Mouse (Mus musculus): Measurements from ENCODE around the gene Gm49711. TPM values are rescaled to one million over a fixed set of nuclear protein-coding genes. Genes with fewer than 3 reads are reported as not detected.

Gm49711 gene
- polyA plus RNA-seq, 1 experiment: not detected

DNA sequence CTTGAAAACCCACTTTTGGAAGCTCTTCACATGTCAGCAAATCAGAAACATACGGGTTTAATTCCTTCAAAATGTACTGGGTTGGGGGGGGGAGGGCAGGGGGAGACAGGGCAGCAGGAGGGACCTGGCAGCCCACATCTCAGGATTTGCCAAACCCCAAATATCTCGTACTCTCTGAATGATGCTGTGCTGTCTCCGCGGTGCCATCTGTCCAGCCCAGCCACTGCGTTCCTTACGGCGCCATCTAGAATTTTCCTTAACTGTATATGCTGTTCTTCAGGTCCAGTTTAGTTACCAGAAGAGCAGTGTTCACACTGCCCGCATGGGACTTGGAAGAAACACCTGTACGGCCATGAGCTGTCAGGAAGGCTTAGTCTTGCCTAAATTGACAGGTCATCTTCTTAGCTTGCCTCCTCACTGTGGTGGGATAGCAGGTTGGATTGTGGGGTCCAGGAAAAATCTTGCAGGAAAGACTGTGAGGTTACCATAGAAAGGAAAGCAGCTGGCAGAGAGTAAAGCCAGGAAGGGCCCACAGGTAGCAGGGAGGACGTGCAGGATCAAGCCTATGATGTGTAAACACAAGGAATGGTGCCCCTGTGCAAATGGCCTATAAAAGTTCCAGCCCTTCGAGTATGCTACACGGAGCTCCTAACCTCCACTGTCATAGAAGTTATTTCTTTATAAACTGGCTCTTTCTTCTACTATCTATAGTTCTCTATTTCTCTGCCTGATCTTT lies 89.7 kb downstream of the Gm49711 start:
- H3K27me3 ChIP-seq (ENCODE audit: control insufficient read depth, insufficient read depth, low read length, poor library complexity, severe bottlenecking): no peaks in the 10 kb centered on the region; the same call in 1 of the 2 replicates
- no peaks in the 10 kb centered on the region for H3K4me1 ChIP-seq (ENCODE audit: control insufficient read depth, insufficient read depth, low read length)
- no peak overlapping the region for H3K4me3 ChIP-seq (ENCODE audit: low read depth, low read length)
- no peaks in the 10 kb centered on the region for H3K9me3 ChIP-seq (replicated peaks; ENCODE audit: control insufficient read depth, insufficient read depth, low read length, poor library complexity, severe bottlenecking)
- TF ChIP-seq EP300 (IDR thresholded peaks at IDR 0.05; ENCODE audit: insufficient read depth, low read depth, low read length) (no peak), POLR2A (IDR thresholded peaks at IDR 0.05; ENCODE audit: insufficient read depth, low read length) (no peak), CTCF (IDR thresholded peaks at IDR 0.05; ENCODE audit: low read depth, low read length) (no peak)
- no peaks in the 10 kb centered on the region for H3K36me3 ChIP-seq (ENCODE audit: control insufficient read depth, insufficient read depth, low read length, poor library complexity, severe bottlenecking)
- H3K27ac ChIP-seq (ENCODE audit: insufficient read depth, low read length): no peak overlapping the region
- no peak overlapping the region for H3K9ac ChIP-seq (ENCODE audit: low read depth, poor library complexity, severe bottlenecking)

DNA sequence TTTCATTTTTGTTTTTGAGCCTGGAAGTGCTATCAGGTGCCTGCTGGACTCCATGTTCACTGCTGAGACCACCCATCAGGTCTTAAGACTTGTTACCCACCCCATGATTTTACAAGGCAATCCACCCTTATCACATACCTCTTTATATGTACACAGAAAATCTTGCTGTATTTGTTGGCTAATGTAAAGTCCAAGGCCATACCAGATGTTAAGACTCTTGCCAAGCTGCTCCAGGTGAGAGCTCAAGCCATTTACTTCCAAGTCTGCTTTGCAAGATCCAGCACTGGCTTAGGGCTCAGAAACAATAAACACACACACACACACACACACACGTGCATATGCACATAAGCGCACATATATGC lies 90.2 kb downstream of the Gm49711 start:
- Histone ChIP-seq H3K9me3 (replicated peaks; ENCODE audit: control insufficient read depth, insufficient read depth, low read length, poor library complexity, severe bottlenecking) (no peaks in the 10 kb centered on the region), H3K36me3 (ENCODE audit: control insufficient read depth, insufficient read depth, low read length, poor library complexity, severe bottlenecking) (no peaks in the 10 kb centered on the region), H3K27ac (ENCODE audit: insufficient read depth, low read length) (no peak overlapping the region), H3K9ac (ENCODE audit: low read depth, poor library complexity, severe bottlenecking) (no peak overlapping the region), H3K4me3 (ENCODE audit: low read depth, low read length) (no peak overlapping the region), H3K4me1 (ENCODE audit: control insufficient read depth, insufficient read depth, low read length) (no peaks in the 10 kb centered on the region), H3K27me3 (ENCODE audit: control insufficient read depth, insufficient read depth, low read length, poor library complexity, severe bottlenecking) (no peaks in the 10 kb centered on the region; the same call in 1 of the 2 replicates)
- TF ChIP-seq CTCF (IDR thresholded peaks at IDR 0.05; ENCODE audit: low read depth, low read length) (no peak), EP300 (IDR thresholded peaks at IDR 0.05; ENCODE audit: insufficient read depth, low read depth, low read length) (no peak), POLR2A (IDR thresholded peaks at IDR 0.05; ENCODE audit: insufficient read depth, low read length) (no peak)

DNA sequence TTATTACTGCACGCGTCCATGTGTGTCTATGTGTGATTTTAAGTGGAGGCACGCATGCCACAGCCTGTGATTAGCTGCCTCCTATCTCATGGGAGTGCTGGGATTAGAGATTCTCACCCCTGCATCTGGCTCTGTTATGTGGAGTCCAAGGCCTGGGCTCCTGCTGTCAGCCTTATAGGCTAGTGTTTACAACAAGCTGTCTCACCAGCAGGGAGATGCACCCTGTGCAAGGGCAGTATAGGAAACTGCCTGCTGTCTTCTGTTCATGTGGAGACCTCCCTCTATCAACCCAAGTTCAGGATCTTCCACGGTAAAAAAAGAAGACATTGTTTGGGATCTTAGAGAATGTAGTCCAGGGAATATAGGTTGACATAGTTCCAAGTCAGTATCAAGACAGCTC lies 92.9 kb downstream of the Gm49711 start:
- Histone ChIP-seq H3K27ac (ENCODE audit: insufficient read depth, low read length) (no peak overlapping the region), H3K4me3 (ENCODE audit: low read depth, low read length) (no peak overlapping the region), H3K9me3 (replicated peaks; ENCODE audit: control insufficient read depth, insufficient read depth, low read length, poor library complexity, severe bottlenecking) (no peaks in the 10 kb centered on the region), H3K9ac (ENCODE audit: low read depth, poor library complexity, severe bottlenecking) (no peak overlapping the region), H3K27me3 (ENCODE audit: control insufficient read depth, insufficient read depth, low read length, poor library complexity, severe bottlenecking) (no peaks in the 10 kb centered on the region; the same call in 1 of the 2 replicates), H3K36me3 (ENCODE audit: control insufficient read depth, insufficient read depth, low read length, poor library complexity, severe bottlenecking) (no peaks in the 10 kb centered on the region), H3K4me1 (ENCODE audit: control insufficient read depth, insufficient read depth, low read length) (no peaks in the 10 kb centered on the region)
- no peak for TF ChIP-seq EP300 (IDR thresholded peaks at IDR 0.05; ENCODE audit: insufficient read depth, low read depth, low read length)
- no peak for TF ChIP-seq POLR2A (IDR thresholded peaks at IDR 0.05; ENCODE audit: insufficient read depth, low read length)
- no peak for TF ChIP-seq CTCF (IDR thresholded peaks at IDR 0.05; ENCODE audit: low read depth, low read length)

DNA sequence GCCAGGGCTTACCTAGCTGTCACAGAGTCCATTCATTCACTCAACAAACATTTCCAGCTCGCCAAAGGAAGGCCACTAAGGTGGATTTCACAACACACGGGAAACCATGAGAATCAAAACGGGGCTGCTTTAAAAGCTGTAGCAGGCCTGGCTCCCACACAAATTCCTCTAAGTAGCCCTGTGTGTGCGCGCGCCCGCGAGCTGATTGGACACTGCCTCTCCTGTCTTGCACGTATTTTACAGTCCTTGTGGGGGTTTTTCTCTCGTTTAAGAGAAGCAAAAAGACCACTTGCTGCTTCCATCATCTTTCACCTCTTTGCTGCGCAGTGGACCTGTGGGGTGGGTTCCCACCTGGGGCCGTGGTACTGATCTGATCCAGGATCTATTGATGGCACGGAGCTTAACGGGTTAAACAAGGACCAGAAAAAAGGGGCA lies 99.9 kb downstream of the Gm49711 start:
- Histone ChIP-seq H3K36me3 (ENCODE audit: control insufficient read depth, insufficient read depth, low read length, poor library complexity, severe bottlenecking) (no peaks in the 10 kb centered on the region), H3K9ac (ENCODE audit: low read depth, poor library complexity, severe bottlenecking) (peak overlapping the region; percentile 49), H3K9me3 (replicated peaks; ENCODE audit: control insufficient read depth, insufficient read depth, low read length, poor library complexity, severe bottlenecking) (no peaks in the 10 kb centered on the region), H3K4me3 (ENCODE audit: low read depth, low read length) (peak overlapping the region; percentile 64), H3K4me1 (ENCODE audit: control insufficient read depth, insufficient read depth, low read length) (no peaks in the 10 kb centered on the region), H3K27ac (ENCODE audit: insufficient read depth, low read length) (no peak overlapping the region), H3K27me3 (ENCODE audit: control insufficient read depth, insufficient read depth, low read length, poor library complexity, severe bottlenecking) (no peaks in the 10 kb centered on the region)
- TF ChIP-seq EP300 (IDR thresholded peaks at IDR 0.05; ENCODE audit: insufficient read depth, low read depth, low read length) (no peak), CTCF (IDR thresholded peaks at IDR 0.05; ENCODE audit: low read depth, low read length) (no peak), POLR2A (IDR thresholded peaks at IDR 0.05; ENCODE audit: insufficient read depth, low read length) (no peak)

DNA sequence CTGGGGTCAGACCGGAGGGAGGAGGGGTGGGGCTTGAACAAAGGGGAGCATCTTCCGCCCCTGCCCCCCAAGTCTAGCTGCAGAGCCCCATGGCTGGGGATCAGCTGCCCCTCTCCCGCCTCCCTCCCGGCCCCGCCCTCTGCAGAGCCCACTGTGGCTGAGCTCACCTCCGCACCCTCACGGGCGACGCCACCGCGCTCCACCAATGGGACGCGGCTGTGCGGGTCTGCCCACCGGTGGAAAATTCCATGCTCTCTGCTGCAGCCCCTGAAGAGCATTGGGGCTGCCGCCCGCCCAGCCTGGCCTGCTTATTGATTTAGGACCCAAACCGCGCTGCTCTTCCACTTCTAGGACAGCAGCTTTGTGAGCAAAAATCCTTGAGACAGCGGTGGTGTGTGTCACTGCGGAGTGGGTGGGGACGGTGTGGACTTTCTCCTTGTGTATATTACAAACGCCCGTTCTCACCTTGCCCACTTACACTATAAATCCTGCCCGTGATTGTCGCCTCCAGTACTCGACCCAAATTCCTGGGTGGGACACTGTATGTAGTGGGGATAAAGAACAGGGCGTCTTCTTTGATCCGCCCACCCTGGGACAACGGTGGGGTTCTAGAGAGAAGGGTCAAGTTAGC lies 100.5 kb downstream of the Gm49711 start:
- no peak for TF ChIP-seq POLR2A (IDR thresholded peaks at IDR 0.05; ENCODE audit: insufficient read depth, low read length)
- TF ChIP-seq CTCF (IDR thresholded peaks at IDR 0.05; ENCODE audit: low read depth, low read length): no peak
- H3K27me3 ChIP-seq (ENCODE audit: control insufficient read depth, insufficient read depth, low read length, poor library complexity, severe bottlenecking): no peaks in the 10 kb centered on the region
- H3K27ac ChIP-seq (ENCODE audit: insufficient read depth, low read length): no peak overlapping the region
- peak overlapping the region; percentile 64 for H3K4me3 ChIP-seq (ENCODE audit: low read depth, low read length)
- H3K9me3 ChIP-seq (replicated peaks; ENCODE audit: control insufficient read depth, insufficient read depth, low read length, poor library complexity, severe bottlenecking): no peaks in the 10 kb centered on the region
- no peaks in the 10 kb centered on the region for H3K4me1 ChIP-seq (ENCODE audit: control insufficient read depth, insufficient read depth, low read length)
- peak overlapping the region; percentile 49 for H3K9ac ChIP-seq (ENCODE audit: low read depth, poor library complexity, severe bottlenecking)
- no peaks in the 10 kb centered on the region for H3K36me3 ChIP-seq (ENCODE audit: control insufficient read depth, insufficient read depth, low read length, poor library complexity, severe bottlenecking)

DNA sequence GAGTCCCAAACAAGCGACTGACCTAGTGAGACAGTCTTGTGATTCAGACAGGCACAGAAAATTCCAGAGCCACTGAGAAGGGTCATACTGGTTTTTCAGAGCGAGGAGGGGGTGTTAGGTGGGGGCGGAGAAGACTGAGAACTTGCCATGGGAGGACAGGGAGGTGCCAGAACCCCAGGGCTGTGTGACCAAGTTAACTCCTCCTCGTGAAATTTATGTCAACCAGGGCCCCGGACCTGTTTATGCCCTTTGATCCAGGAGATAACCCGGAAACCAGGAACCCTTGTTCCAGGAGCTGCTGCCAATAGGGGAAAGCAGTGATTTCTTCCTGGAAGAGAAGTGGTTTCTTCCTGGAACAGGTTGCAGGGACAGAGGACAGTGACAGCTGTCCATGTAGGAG lies 101.0 kb downstream of the Gm49711 start:
- Histone ChIP-seq H3K9ac (ENCODE audit: low read depth, poor library complexity, severe bottlenecking) (peak overlapping the region; percentile 49), H3K27ac (ENCODE audit: insufficient read depth, low read length) (no peak overlapping the region), H3K27me3 (ENCODE audit: control insufficient read depth, insufficient read depth, low read length, poor library complexity, severe bottlenecking) (no peaks in the 10 kb centered on the region), H3K4me1 (ENCODE audit: control insufficient read depth, insufficient read depth, low read length) (no peaks in the 10 kb centered on the region), H3K36me3 (ENCODE audit: control insufficient read depth, insufficient read depth, low read length, poor library complexity, severe bottlenecking) (no peaks in the 10 kb centered on the region), H3K9me3 (replicated peaks; ENCODE audit: control insufficient read depth, insufficient read depth, low read length, poor library complexity, severe bottlenecking) (no peaks in the 10 kb centered on the region), H3K4me3 (ENCODE audit: low read depth, low read length) (peak overlapping the region; percentile 64)
- no peak for TF ChIP-seq POLR2A (IDR thresholded peaks at IDR 0.05; ENCODE audit: insufficient read depth, low read length)
- TF ChIP-seq EP300 (IDR thresholded peaks at IDR 0.05; ENCODE audit: insufficient read depth, low read depth, low read length): no peak
- no peak for TF ChIP-seq CTCF (IDR thresholded peaks at IDR 0.05; ENCODE audit: low read depth, low read length)
